Mouse (Mus musculus) heart, postnatal 0 days (tissue): ENCODE measurements around the gene Tspan3. TPM values are rescaled to one million over a fixed set of nuclear protein-coding genes. Genes with fewer than 3 reads are reported as not detected.

Experiments used
- ATAC-seq: fragments of 200-750 bp; cut with Nextera tagmentation; 2 replicates; pipeline ENCODE4 v1.8.0; 2017; ENCODE audit warnings: low read depth, moderate number of reproducible peaks, moderate library complexity; ENCODE audit not compliant: insufficient read depth
- DNase-seq: peaks from one replicate; pipeline ENCODE4 v3.0.0-alpha.2; 2016; ENCODE audit warnings: low spot score
- H3K27ac ChIP-seq: fragments of 300-500 bp; sonication (generic); 2 replicates; pipeline ENCODE4 v1.5.1; 2014; ENCODE audit warnings: low read depth, mild to moderate bottlenecking
- H3K27me3 ChIP-seq: fragments of 300-500 bp; sonication (generic); 2 replicates; pipeline ENCODE4 v1.6.1; 2014; ENCODE audit warnings: low read length, mixed read lengths; ENCODE audit not compliant: control insufficient read depth, insufficient read depth
- H3K36me3 ChIP-seq: fragments of 300-500 bp; sonication (generic); replicated peaks from 2 replicates; pipeline ENCODE4 v1.6.1; 2014; ENCODE audit warnings: low read length, mixed read lengths; ENCODE audit not compliant: control insufficient read depth, insufficient read depth
- H3K4me1 ChIP-seq: fragments of 300-500 bp; sonication (generic); 2 replicates; pipeline ENCODE4 v1.6.1; 2014; ENCODE audit warnings: antibody characterized with exemption; ENCODE audit not compliant: control insufficient read depth, insufficient read depth
- H3K4me2 ChIP-seq: fragments of 300-500 bp; sonication (generic); 2 replicates; pipeline ENCODE4 v1.6.1; 2014; ENCODE audit warnings: low read depth, mild to moderate bottlenecking, low read length, moderate library complexity
- H3K4me3 ChIP-seq: fragments of 300-500 bp; sonication (generic); 2 replicates; pipeline ENCODE4 v1.5.1; 2014; ENCODE audit warnings: low read depth, low read length
- H3K9ac ChIP-seq: fragments of 300-500 bp; sonication (generic); replicated peaks from 2 replicates; pipeline ENCODE4 v1.6.1; 2014; ENCODE audit warnings: low read depth, low read length, mixed read lengths
- H3K9me3 ChIP-seq: fragments of 300-500 bp; sonication (generic); replicated peaks from 2 replicates; pipeline ENCODE4 v1.6.1; 2016; ENCODE audit warnings: low read length; ENCODE audit not compliant: control insufficient read depth
- CTCF ChIP-seq: IDR thresholded peaks from 2 replicates; pipeline ENCODE4 v1.5.1; 2016; ENCODE audit warnings: antibody characterized with exemption, control low read depth, low read depth
- EP300 ChIP-seq: IDR thresholded peaks from 2 replicates; pipeline ENCODE4 v1.6.1; 2016; ENCODE audit warnings: antibody characterized with exemption, low read depth
- WGBS: fragments of 180-500 bp; shearing (Covaris S2); extraction: QIAGEN DNeasy Blood & Tissue Kit; methylation state at CpG from one replicate; pipeline ENCODE4 v1.1.7; 2014; 5-methylcytosine and 5-hydroxymethylcytosine counted together
- polyA plus RNA-seq: library from polyadenylated mRNA; unstranded; fragments of >200 nt; fragmentation: Nextera tagmentation; extraction: Ambion mirVana; gene quantifications from 2 replicates; pipeline ENCODE4 v1.2.1, GENCODE M21; 2015
- total RNA-seq: library from RNA; depleted of rRNA; stranded (reverse); fragments of >200 nt; gene quantifications from 2 replicates; pipeline ENCODE4 v1.2.3, GENCODE M21; 2014; ENCODE audit warnings: low replicate concordance

Gene Tspan3
- total and polyA plus RNA-seq, 2 experiments from 2014 or later: 402 to 461 TPM

DNA sequence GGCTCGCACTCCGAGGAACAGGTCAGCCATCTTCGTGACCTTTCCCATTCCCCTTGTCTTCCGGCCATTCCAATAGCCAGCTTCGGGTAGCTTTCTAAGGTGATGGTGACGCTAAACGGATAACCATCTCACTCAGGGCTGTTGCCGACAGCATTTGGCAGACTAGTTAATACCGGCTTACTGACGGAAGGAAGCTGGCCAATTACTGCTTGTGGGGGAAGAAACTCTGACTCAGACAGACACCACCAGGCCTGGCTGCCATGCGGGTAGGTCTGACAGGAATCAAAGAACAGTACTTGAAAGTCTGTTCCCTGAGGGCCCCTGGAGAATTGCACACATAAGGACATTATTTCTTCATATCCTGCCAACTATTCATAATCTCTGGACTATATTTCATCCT, 40.1 kb upstream of the Tspan3 start:
- H3K36me3 ChIP-seq: peaks cover 27% of the 10 kb centered on the region
- no peak overlapping the region for H3K4me2 ChIP-seq
- no peaks in the 10 kb centered on the region for H3K4me1 ChIP-seq
- H3K27me3 ChIP-seq: no peaks in the 10 kb centered on the region
- H3K9me3 ChIP-seq: no peaks in the 10 kb centered on the region
- H3K27ac ChIP-seq: no peak overlapping the region
- no peak overlapping the region for H3K9ac ChIP-seq
- WGBS: 65% methylated on average over 11 of the region's 11 CpGs
- ATAC-seq: no peak
- no peak for TF ChIP-seq EP300
- TF ChIP-seq CTCF: no peak
- DNase-seq: no peak
- H3K4me3 ChIP-seq: no peak overlapping the region

- no peak for ATAC-seq
- TF ChIP-seq CTCF (no peak), EP300 (no peak)
- no peak overlapping the region for H3K27ac ChIP-seq
These were observed 39.0 kb upstream of the Tspan3 start for GRCm38 (mm10) chr9:56204316-56204715.

GRCm38 (mm10) chr9:56200645-56201314, 35.5 kb upstream of the Tspan3 start:
- ATAC-seq (peak; percentile 58; the same call in 1 of the 2 replicates), DNase-seq (peak; percentile 71)
- H3K9me3 ChIP-seq: no peaks in the 10 kb centered on the region
- no peaks in the 10 kb centered on the region for H3K27me3 ChIP-seq
- H3K9ac ChIP-seq: no peak overlapping the region
- H3K27ac ChIP-seq: no peak overlapping the region
- H3K4me3 ChIP-seq: no peak overlapping the region
- no peak overlapping the region for H3K4me2 ChIP-seq
- TF ChIP-seq EP300 (no peak), CTCF (peak; percentile 93)
- H3K36me3 ChIP-seq: peaks cover 13% of the 10 kb centered on the region
- WGBS: 46% methylated on average over 14 of the region's 14 CpGs
- no peaks in the 10 kb centered on the region for H3K4me1 ChIP-seq

More at GRCm38 (mm10) chr9:56204316-56204715, 39.0 kb upstream of the Tspan3 start:
- no peaks in the 10 kb centered on the region for H3K9me3 ChIP-seq
- no peak overlapping the region for H3K9ac ChIP-seq
- H3K4me2 ChIP-seq: no peak overlapping the region
- no peak for DNase-seq
- no peak overlapping the region for H3K4me3 ChIP-seq
- no peaks in the 10 kb centered on the region for H3K4me1 ChIP-seq
- H3K36me3 ChIP-seq: peaks cover 27% of the 10 kb centered on the region
- no peaks in the 10 kb centered on the region for H3K27me3 ChIP-seq
- 94% methylated on average over 4 of the region's 4 CpGs for WGBS

DNA sequence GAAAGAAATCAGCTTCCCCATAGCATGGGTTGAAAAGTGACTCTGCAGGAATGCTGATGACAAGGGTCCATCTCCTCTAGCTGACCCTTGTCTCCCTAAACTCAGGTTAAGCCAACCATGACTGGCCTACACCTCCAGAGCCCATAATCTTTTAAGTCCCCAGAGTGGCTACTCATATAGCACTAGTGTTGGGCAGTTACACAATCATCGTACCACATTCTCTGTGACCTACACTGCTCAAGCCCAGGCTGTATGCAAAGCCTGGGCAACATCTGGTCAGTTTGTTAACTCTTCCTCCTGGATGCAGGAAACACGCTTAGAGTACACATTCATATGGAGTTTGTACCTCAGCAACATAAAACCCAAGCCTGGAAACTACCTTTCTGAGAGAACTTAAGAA, 34.9 kb upstream of the Tspan3 start:
- Histone ChIP-seq H3K36me3 (peaks cover 11% of the 10 kb centered on the region), H3K9me3 (no peaks in the 10 kb centered on the region), H3K9ac (no peak overlapping the region), H3K4me1 (no peaks in the 10 kb centered on the region), H3K4me3 (no peak overlapping the region), H3K4me2 (no peak overlapping the region), H3K27me3 (no peaks in the 10 kb centered on the region), H3K27ac (no peak overlapping the region)
- DNase-seq: no peak
- TF ChIP-seq CTCF: no peak
- TF ChIP-seq EP300: no peak
- ATAC-seq: no peak
- 67% methylated on average over 2 of the region's 2 CpGs for WGBS

GRCm38 (mm10) chr9:56196921-56197320, 31.6 kb upstream of the Tspan3 start:
- H3K4me1 ChIP-seq: no peaks in the 10 kb centered on the region

DNA sequence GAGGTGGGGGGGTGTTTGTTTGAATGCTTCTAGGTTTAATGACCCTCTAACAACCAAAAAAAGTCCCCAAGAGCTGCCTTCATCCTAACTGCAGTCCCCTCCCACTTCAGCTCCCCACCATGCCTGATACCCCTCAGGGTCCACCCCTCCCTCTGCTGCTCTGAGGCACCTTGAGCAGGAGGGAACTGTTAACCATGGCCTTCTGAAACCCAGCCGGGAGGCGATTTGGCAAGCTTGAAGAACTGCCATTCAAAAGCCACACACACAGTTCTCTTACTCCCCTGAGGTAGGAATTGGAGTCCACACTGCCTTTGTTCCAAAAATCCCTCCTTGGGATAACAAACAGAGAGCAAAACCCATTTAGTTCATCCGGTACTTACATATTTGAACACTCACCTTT, 29.9 kb upstream of the Tspan3 start:
- no peak overlapping the region for H3K9ac ChIP-seq
- H3K4me3 ChIP-seq: no peak overlapping the region
- ATAC-seq (no peak), DNase-seq (no peak)
- H3K4me2 ChIP-seq: no peak overlapping the region
- no peak overlapping the region for H3K27ac ChIP-seq
- no peaks in the 10 kb centered on the region for H3K9me3 ChIP-seq
- WGBS: 59% methylated on average over 3 of the region's 3 CpGs
- no peaks in the 10 kb centered on the region for H3K36me3 ChIP-seq
- H3K4me1 ChIP-seq: no peaks in the 10 kb centered on the region
- H3K27me3 ChIP-seq: no peaks in the 10 kb centered on the region
- no peak for TF ChIP-seq EP300
- no peak for TF ChIP-seq CTCF

More at GRCm38 (mm10) chr9:56196921-56197320, 31.6 kb upstream of the Tspan3 start:
- no peak for TF ChIP-seq EP300
- no peak overlapping the region for H3K27ac ChIP-seq
- H3K27me3 ChIP-seq: no peaks in the 10 kb centered on the region
- H3K9ac ChIP-seq: no peak overlapping the region
- DNase-seq: no peak
- no peak for ATAC-seq
- H3K4me3 ChIP-seq: no peak overlapping the region
- no peaks in the 10 kb centered on the region for H3K9me3 ChIP-seq
- no peak overlapping the region for H3K4me2 ChIP-seq
- H3K36me3 ChIP-seq: no peaks in the 10 kb centered on the region
- WGBS: 77% methylated on average over 4 of the region's 4 CpGs
